Mouse (Mus musculus): ENCODE data around the gene Lgals7.

DNA sequence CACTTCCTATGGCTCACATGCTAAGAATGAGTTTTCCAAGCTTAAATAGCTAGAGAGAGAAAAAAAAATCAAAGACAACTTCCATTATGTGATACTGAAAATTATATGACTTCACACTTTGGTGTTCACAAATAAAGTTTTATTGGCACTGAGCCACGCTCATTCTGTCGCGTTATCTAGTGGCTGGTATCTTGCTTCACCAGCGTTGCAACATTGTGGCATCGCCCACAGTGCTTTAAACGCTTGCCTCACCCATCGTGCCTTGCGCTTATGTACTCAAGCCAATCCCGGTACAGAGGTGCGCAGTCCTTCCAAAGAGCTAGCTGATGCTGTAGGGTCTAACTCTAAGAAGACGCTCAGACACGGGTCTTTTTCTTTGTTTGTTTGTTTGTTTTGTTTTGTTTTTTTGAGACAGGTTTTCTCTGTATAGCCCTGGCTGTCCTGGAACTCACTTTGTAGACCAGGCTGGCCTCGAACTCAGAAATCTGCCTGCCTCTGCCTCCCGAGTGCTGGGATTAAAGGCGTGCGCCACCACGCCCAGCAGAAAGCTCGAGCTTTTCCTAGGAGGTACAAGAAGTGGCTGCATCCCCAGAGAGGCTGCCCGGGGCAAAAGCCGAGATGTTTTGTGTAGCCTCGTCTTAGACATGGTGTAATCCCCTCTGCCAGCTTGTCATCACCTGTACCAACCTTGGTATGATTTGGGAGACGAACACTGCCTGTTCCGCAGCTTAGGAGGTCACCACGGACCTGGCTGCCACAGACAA is 7.4 kb downstream of the Lgals7 start:
- TF ChIP-seq CTCF (IDR thresholded peaks at IDR 0.05; ENCODE audit: low read depth, low read length) (no peak), POLR2A (IDR thresholded peaks at IDR 0.05; ENCODE audit: extremely low read depth, insufficient read depth, low read length) (no peak)

Data from liver, adult 2 months (tissue).